Mouse (Mus musculus): ENCODE measurements at regions not wholly inside any gene's neighbourhood (a gene's known extent, or its start where the extent isn't known, plus 50 kb on each side); places are given as distances from the start of the nearest gene placed in this dataset.

DNA sequence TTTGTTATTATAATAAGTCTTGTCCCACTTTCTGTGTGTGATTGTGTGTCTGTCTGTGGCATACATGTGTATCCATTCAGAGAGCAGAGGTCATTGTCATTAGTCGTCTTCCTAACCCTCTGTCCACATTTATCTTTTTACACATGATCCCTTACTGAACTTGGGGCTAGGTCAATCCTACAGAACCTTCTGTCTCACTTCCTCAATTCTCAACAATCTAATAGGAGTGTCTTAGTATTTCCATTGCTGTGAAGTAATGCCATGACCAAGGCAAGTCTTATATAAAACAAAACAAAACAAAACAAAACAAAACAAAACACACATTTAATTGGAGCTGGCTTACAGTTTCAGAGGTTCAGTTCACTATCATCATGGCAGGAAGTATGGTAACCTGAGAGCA lies 237.5 kb upstream of the Marcks start:
- DNase-seq (ENCODE audit: low read depth): no peak

DNA sequence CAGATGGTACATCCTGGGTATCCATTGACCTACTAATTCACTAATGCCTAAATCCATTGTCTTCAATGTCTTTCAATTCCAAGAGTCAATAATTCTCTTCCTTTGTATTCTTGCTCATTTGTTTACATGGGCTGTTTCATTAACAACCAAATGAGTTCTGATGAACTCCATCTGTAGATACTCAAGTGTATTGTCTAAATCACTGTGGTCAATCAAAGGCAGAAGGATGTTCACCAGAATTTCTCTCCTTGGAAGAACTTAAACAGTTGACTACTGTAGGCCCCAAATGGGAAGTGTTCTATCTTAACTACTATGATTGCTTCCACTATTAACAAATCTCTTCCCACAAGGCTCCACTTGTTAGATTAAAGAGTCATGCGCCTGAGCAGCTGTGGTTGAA lies 236.9 kb upstream of the Marcks start:
- DNase-seq (ENCODE audit: low read depth): no peak

DNA sequence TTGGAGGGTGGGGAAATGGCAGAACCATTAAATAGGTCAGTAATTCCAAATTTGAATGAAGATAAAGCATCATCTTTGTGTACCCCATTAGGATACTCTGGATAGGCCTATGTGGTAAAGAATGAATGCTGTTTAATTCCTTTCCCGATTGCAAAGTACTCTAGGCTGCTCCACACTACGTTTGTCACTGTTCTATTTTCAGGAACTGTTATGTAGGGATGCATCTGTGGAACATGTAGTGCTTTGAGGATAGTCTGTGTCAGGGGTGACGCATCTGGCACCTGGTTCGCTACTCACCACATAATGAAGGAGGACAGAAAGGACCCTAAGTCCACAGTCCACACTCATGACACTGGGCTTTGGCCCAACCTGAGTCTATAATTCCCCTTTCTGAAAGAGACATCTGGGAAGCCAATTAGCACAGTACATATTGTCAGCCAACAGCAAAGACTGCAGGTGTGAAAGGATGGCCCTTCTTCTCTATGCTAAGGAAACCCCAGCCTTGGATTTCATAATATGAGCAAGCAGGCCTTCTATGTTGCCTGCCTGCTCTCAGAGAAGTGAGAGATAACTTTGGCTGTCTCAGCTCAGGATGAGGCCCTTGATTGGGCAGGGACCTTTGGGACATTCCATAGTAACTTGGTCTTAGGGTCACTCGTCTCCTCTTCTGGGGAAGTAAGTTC lies 230.4 kb upstream of the Marcks start:
- DNase-seq (ENCODE audit: low read depth): no peak

DNA sequence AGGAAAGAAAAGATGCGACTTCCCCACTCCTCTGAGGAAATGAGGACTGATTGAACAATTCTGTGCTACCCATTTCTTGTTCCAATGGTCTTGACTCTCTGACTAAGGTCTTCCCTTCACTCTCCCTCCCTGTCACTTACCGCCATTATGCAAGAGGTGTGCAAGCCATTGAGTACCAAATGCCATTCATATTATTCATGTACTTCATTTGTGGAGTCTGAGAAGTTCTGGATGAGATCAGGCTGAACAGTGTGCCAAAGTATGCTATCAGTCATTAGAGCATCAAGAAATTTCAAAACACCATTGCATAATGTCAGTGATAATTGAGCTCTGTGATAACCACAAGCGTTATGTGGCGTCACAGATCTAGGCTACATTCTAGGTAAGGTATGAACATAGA lies 229.1 kb upstream of the Marcks start:
- no peak for DNase-seq (ENCODE audit: low read depth)

DNA sequence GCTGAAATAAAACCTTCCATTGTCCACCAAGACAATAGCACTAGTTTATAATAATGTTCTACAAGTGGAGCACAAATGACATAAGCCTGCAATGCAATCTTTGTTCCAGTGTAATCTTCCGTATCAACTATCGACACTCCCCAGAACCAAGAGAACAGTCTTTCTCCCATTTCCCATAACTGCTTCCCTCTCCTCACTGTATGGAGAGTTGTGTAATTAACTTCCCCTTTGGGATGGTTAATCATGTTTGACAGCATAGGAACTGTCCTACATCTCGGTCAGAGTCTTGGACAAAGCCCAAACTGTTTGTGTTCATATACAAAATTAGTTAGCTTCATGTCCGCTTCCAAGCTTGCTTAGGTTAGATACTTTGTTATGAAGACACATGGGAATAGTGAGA lies 225.8 kb upstream of the Marcks start:
- no peak for DNase-seq (ENCODE audit: low read depth)

DNA sequence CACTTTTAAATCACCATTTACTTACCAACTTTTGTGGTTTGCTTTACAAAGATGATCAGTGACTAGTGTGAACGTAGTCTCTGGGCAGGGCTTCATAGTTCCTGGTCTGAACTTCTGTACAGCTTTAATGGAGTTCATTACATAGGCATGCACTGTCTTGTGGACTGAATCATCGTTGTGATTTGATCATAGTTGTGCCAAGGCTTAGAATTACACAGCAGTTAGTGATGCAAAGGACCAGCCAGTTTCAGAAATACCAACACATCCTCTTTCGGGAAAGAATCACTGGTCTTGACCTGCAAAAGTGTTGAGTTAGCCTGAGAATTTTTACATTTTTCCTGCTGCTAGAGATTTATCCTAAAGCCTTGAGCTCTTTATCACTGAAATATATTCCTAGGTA lies 222.3 kb upstream of the Marcks start:
- no peak for DNase-seq (ENCODE audit: low read depth)

DNA sequence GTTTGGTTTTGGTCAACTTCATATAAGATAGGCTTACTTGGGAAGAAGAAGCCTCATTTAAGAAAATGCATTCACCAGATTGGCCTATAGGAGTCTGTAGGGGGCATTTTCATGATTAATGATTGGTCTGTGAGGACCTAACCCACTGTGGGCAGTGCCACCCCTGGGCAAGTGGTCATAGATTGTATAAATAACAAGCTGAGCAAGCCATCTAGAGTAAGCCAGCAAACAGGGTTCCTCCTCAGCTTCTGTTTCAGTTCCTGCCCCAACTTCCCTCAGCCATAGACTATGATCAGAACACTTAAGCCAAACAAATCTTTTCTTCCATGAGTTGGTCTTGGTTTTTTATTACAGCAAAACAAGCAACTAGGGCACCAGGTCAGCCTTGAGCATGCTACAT lies 220.2 kb upstream of the Marcks start:
- DNase-seq (ENCODE audit: low read depth): no peak

DNA sequence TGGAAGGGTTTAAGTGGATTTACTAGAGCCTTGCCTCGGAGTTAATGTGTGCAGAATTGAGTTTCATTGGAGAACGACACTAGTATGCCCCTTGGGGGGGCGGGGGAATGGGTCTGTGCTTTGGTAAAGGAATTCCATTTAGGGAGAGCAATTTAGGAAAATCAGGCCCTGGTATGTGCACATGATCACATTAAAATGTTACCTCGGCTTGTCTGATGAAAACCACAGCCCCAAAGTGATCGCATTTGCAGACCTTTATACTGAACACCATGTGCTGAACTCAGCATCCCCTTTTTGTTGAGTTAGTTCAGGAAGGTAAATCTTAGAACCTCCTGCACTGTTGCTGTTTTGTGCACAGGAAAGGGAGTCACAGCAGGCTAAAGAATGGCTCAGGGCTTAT lies 219.6 kb upstream of the Marcks start:
- no peak for DNase-seq (ENCODE audit: low read depth)

DNA sequence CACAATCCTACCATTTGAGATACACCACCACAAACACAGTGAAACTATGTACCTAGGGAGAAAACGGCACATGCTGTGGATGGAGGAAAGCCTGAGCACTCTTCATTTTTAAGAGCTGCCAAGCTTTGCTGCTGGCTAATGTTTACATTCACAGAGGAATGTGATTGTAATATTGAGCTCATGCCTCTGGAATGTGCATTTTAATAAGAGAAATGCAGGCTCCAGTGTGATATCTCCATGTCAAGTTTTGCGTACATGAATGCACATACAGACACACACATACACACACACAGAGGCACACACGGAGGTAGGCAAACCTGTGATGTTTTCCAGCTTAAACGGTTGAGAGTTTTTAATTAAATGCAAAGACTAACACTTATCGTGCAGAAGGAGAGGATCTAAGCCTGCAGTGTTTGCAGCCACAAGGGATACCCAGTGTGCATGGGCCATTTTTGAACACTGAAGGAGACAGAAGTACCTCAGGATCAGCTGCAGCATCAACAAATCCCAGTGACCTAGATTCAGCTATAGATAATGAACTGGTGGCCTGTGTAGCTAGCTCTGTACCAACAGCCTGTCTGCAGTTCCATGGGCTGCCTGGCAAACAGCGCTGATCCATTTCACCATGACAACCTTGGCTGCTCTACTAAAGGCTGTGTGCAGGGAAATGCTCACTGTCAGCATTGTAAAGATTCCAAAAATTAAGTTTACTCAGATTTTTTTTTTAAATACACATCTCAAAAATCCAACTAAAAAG lies 218.8 kb upstream of the Marcks start:
- no peak for DNase-seq (ENCODE audit: low read depth)

DNA sequence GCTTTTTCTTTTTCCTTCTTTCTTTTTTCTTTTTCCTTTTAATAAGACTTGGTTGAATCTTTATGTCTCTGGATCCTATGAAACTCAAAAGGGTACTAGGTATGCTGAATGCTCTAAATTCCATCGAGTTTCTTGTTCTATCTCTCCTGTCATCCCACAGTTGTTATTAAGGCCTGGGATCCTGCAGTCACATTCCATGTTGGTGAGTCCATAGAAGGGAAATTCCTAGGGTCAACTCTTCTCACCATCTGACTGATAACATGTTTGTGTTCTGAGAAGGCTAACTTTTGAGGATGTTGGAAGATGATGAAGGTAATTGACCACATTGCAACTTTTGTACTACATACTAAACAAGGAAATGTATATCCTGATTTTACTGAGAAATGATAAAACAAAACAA lies 210.5 kb upstream of the Marcks start:
- no peak for DNase-seq (ENCODE audit: low read depth)

DNA sequence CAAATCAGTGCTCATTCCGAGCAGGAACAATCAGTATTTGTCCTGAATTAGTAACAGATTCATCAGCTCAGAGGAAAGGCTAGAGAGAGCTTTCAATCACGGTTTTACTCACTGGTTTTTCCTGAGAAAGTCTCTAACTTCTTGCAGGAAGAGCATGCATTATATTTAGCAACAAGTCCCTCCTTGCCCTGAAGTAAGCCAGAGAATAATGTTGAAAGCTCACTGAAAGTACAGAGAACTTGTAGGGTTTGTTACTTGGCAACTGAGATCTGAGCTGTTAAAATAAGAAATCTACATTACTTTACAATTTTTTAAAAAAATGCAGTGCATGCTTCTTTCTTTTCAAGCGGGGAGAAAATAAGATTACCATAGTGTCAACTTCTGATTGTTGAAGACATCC lies 209.7 kb upstream of the Marcks start:
- DNase-seq (ENCODE audit: low read depth): no peak

DNA sequence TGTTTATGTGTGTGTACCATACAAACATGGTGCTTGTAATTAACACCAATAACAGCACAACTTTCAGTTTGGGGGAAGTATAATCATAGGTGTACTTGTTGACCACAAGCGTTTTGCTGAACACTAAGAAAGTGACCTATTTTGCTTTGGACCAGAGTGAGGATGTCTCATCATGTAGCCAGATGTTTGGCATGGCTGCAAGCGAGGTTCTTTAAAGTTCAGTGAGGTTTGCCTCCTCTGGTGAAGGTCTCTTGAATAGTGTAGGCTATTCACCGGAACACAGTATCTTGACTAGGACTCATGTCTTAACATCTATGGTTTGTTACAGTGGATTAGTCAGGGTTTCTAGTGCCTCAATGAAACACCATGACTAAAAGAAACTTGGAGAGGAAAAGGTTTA lies 208.9 kb upstream of the Marcks start:
- DNase-seq (ENCODE audit: low read depth): no peak

DNA sequence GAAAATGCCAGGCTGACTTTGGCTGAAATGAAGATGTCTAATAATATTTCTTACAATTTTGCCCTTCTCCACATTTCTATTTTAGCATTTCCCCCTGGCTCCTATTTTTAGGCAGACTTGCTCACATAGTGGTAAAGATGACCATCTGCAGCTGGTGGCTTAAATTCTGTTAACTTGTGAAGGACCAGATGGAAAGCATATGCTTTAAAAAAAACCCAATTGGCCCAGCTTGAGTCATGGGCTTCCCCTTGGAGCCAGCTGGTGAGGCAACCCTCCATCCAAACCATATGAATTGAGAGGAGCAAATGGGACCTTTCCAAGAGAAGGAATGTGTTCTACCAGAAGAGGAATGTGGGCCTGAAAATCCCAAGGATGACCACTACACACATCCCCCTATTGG lies 204.0 kb upstream of the Marcks start:
- DNase-seq (ENCODE audit: low read depth): no peak

DNA sequence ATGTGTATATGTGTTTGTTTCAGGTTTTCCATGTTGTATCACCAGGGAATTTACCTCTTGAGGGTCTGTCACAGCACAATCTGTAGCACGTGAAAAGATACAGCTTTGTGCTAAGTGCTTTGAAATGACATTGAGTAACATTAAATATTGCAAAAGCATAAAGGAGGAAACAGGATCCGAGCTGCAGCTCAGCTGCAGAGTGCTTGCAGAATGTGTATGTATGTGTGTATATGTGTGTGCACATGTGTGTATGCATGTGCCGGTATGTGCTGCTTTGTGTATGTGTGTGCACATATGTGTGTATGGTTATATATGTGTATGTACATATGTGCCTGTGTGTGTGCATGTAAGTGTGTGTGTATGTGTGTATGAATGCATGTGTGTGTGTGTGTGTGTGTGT lies 200.9 kb upstream of the Marcks start:
- DNase-seq (ENCODE audit: low read depth): no peak

DNA sequence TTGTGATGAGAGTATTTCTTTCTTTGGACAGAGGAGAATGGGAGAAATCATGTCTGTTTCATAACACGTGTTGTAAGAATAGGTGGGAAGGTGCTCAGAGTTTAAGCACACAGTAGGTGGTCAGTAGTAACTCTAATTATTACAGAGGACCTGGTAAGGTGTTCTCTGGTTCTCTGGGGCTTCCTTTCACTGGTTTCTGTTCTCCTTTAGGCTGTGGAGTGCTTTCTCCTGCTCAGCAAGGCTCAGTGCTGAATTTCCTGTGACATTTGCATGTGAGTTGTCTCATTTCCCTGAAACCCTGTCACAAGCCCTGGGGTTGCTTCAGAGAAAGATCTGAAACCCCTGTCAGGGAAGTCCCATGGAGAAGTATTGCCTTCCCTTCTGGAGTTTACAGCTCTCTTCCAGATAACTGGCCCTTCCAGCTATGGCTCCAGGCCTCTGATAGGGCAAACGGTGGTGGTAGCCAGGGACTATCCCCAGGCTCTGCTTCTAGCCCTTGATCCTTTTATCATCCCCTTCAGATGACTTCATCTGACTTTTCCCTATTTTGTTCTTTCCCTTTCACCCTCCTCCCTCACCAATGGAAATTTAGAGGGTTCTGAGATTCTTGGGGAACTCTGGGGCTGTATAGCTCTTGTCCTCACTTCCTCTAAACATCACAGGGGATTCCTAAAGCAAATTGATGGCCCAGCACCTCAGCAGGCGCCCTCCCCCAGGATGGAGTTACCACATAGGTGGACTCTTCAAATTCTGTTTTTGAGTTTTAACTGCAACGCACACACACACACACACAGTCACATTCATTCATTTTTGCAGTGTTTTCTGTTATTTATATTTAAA lies 199.6 kb upstream of the Marcks start:
- DNase-seq (ENCODE audit: low read depth): no peak

DNA sequence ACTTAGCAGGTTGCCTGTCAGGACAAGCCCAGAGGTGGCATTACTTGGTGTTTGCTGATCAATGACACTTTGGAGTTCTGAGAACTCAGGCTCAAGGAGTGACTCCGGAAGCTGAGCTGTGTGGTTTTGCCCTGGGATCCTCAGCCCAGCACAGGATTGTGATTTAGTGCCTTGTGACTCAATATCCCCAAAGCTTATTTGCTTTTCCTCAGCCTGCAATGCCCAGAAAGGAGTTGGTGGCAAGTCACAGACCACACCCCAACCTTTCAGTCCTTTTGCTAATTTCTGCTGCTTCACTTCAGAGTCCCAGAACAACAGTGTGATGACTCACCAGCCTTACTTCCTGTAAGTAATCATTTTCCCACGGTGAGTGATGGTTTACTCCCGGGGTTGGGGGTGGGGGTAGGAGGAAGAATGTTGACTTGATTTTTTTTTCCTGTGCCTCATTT lies 198.5 kb upstream of the Marcks start:
- no peak for DNase-seq (ENCODE audit: low read depth)

DNA sequence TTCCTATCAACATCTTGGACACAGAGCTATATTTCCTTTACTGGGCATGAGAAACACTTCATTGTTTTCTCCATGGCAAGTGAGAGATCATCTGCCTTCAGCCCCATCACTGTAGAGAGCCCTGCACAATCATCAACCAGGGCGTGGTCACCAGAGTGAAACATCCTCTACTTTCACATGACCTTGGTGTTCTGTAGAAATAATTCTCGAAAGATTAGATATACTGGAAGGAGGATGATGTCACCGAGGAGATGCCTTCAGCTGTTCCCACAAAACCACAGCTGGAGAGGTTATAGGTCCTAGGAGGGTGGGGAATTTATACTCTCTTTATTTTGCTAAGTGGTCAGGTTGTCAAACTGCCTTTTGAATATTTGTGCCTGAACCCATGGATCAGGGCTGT lies 196.4 kb upstream of the Marcks start:
- no peak for DNase-seq (ENCODE audit: low read depth)

DNA sequence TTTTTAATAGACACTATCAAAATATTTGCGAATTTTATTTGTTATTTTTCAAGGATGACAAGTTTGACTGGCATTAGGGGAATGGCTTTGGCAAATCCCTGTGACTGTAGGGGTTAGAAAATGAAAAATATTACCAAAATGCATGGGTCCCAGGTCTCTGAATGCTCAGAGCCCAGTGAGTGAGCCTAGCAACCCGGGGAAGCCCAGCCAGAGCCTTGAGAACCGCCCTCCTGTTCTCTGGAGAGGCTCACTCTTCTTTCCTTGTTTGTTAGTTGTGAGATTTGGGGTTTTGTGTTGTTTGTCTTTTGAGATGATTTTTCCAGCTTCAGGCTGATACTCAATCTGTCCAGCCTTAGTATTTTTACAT lies 187.4 kb upstream of the Marcks start:
- DNase-seq (ENCODE audit: low read depth): no peak

DNA sequence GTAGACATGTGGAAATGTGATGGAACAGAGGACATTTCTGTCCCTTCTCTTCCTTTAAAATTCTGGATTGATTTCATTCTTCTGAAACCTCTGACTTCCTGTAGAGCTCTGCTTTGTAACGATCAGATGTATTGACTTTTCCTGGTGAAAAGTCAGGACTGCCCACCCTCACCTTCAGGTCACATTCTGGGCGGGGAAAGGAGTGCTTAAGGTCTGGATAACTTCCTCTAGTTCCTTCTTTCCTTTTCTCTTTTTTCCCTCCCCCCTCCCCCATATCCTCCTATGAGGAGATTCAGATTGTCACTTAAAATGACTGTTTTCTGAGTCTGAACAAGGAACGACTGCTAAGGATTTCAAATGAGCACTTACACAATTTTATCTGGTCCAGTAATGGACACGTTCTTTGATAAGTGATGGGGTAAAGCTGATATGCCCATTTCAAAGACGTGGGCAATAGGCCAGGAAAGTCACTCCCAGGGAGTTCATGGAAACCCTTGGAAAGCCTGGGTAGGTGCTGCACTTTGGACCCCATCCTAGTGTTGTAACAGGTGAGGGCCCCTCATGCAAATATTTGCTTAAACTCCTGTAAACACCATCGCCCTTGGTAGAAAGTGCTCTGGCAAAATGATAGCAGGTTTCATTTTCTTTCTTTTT lies 186.9 kb upstream of the Marcks start:
- no peak for DNase-seq (ENCODE audit: low read depth)

DNA sequence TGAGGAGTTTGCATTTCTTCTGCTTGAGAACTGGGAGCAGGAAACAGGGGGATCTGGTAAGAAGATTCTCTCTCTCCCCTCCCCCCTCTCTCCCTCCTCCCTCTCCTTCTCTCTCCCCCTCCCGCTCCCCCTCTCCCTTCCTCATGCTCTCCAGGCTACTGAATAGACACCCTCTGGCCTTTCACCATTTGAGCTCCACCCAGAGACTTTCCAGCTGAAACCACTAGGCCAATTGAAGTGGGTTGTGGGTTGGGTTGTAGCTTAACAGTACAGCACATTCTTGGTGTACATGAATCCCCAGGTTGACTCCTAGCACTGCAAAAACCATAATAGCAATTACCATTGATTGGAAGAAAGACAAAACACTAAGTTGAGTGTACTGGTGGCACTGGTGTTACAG lies 185.0 kb upstream of the Marcks start:
- DNase-seq (ENCODE audit: low read depth): no peak

DNA sequence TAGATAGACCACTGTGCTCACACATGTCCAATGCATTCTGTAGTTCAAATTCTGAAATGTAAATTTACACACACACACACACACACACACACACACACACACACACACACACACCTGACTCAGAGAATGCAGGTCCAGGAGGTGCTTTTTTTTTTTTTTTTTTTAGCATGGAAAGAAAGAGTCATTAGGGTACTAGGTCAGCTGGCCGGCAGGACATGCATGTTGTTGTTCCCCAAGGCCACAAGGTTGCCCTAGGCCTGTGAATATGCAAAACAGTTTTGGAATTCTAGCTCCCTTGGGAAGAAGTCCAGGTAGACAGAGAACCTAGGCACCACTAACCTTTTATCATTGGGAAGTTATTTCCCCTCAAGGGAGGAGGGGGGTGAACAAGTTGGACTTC lies 184.1 kb upstream of the Marcks start:
- DNase-seq (ENCODE audit: low read depth): no peak

DNA sequence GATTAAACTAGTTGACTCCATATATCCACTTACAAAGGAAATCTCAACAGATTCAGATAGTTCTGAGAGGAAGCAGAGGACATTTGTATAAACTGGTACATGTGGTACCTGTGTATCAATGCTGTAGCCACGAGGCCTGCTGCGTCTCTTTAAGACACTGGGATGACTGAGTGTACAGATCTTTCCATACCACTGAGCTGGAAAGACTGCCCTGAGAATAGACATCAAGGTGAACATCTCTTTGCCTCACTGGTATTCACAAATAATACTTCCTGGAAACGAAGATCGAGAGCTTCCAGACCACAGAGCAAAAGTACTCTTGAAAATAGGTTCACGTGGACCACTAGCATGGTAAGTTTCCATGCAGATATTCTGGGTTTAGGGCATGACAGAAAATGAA lies 183.6 kb upstream of the Marcks start:
- no peak for DNase-seq (ENCODE audit: low read depth)

DNA sequence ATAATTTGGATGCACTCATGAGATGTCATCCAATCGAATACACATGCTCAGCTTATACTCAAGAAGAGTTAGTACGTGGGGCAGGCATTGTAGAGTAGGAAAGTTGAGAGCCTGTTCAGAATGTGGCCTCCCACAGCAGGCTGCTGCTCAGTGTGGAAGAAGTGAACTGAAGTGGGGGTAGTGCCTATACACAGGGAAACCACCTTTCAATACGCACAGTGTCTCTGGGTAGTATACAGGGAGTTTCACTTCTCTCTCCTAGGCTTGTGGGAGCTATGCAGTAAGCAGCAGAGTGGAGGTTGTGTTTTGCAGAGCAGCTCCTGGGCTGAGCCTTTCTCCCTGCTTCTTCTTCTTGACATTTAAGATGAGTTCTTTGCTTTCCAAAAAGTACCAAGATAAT lies 182.5 kb upstream of the Marcks start:
- DNase-seq (ENCODE audit: low read depth): no peak

Measured in c-Kit-positive CD71-positive TER-119-negative erythroid progenitor cells, embryonic 14.5 days (primary cell).